Mouse (Mus musculus) urinary bladder, adult 18-20 months (tissue): ENCODE measurements around the gene Hopx.

ENCODE experiments used
- DNase-seq, 2 experiments: peaks; one replicate each; pipeline ENCODE4 v3.0.0; 2022; ENCODE audit warnings: low spot score in 2 of 2, mixed read lengths in 2 of 2

The Hopx gene

DNA sequence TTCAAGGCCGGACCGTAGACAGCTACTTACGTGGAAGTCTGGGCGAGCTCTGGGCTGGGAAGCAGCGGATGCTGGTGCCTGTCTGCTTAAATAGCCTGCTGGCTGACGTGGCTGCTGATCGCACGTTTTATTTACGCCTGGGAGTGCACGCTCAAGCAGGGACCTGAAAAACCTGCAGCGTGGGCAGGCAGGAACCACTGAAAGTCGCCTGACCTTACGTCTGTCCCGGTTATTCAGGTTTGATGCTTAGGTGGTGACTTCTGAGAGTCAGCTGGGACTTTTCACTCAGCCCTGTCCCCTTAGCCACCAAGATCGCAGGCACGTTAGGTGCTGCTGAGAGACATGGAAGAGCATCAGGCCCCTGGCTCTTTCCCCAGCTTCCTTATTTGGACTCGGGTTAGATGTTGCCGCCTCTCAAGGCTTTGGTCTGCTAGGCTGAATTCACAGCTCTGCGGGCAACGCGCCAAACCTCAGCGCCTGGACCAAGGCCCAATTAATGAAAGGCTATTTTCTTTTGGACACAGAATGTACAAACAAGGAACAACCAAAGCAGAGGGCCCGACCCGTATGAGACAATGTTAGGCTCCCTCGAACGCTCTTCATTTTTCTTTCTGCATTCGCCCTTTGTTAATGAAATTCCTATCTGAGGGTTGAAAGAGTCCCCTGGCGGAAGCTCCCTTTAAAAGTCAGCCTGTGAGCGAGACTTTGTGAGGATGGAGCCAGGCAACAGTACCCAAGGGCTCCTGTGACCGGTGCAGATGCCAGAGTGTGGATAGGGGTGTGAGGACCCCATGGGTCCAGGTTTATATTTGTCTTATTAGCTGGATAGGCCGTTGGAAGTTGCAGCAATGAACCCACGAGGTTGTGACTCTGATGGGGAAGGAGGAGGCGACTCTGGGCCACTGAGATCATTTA lies at the start of gene Hopx:
Hopx (minus strand) TSS at position 305 of the 915 bp plus-strand sequence.
- peak; percentile 61 to 70 for DNase-seq

- DNase-seq: no peak
These were observed 48.7 kb upstream of the Hopx start for GRCm38 (mm10) chr5:77163597-77163996.

DNA sequence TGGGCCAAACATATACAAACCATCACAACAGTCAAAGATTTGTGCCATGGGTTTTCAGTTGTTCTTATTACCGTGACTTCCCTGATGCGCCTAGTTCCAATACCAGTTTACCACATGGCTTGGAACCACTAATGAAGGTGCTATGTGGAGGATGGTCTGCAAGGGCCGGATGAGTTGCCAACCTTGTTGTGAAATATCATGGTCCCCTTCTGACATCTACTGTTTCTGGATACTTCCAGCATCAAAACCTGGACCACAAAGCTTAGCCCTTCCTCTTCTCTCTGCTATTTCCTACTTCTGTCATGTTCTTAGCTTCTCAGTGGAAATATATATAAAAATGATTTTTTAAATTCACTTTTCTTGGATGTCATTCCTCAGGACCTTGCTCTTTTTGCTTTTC lies 47.6 kb upstream of the Hopx start:
- no peak for DNase-seq

- no peak for DNase-seq
These were observed 43.0 kb upstream of the Hopx start for GRCm38 (mm10) chr5:77157777-77158540.

DNA sequence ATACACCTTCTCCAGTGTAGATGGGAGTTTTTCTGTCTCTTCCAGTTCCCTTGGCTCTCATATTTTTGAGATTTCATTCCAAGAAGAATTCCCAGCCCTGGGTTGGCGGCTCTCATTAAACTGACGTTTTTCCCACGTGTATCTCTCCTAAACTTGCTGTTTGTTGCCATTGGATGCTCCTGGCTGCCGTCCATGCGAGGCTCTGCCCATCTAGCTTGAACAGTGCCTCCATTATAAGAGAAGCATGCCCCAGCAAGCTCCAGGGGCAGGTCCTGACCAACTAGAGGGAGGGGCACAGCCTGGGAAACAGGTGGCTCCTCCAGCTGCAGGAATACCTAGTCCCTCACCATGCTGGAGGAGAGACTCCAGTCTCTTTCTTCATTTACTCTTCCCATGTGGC lies 42.0 kb upstream of the Hopx start:
- DNase-seq: no peak

- no peak for DNase-seq
These were observed 40.6 kb upstream of the Hopx start for GRCm38 (mm10) chr5:77155526-77155925.

DNA sequence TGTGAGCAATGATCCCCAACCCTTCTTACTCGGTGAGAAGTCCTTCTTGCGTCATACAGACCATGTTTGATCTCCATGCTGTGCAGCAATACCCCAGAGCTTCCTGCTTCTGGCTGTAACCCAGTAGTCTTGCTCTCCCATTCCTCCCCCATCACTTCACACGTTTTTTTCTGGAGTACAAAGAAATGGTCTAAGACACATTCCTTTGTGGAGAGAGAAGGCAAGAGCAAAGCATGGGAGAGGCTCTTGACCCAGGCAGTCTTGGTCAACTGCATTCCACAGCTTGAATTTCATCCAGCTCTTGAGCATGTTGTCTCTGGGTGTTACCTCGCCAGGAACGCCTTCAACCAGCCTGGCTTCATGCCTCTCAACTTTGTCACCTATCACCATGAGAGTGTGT lies 39.9 kb upstream of the Hopx start:
- peak in 1 of 2 experiments; percentile 53 for DNase-seq

GRCm38 (mm10) chr5:77151738-77152137 lies 36.8 kb upstream of the Hopx start:
- DNase-seq: no peak

DNA sequence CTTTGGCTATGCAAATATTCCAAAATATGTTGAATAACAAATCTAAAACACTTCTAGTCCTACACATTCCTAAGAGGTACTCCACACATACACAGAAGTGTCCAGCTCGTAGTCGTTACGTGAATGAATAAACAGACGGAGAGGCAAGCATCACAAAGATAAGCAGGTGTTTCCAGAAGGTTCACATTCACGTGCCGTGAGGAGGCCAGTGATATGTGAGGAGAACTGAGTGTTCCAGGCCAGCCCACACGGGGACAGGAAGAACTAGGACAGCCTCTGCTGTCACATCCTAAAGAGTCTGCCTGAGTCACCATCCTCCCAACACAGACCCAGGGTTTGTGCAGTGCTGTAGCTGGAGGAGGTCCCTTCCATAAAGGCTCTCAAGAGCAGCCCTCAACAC lies 36.2 kb upstream of the Hopx start:
- no peak for DNase-seq

GRCm38 (mm10) chr5:77148021-77148621 lies 33.2 kb upstream of the Hopx start:
- DNase-seq: no peak

DNA sequence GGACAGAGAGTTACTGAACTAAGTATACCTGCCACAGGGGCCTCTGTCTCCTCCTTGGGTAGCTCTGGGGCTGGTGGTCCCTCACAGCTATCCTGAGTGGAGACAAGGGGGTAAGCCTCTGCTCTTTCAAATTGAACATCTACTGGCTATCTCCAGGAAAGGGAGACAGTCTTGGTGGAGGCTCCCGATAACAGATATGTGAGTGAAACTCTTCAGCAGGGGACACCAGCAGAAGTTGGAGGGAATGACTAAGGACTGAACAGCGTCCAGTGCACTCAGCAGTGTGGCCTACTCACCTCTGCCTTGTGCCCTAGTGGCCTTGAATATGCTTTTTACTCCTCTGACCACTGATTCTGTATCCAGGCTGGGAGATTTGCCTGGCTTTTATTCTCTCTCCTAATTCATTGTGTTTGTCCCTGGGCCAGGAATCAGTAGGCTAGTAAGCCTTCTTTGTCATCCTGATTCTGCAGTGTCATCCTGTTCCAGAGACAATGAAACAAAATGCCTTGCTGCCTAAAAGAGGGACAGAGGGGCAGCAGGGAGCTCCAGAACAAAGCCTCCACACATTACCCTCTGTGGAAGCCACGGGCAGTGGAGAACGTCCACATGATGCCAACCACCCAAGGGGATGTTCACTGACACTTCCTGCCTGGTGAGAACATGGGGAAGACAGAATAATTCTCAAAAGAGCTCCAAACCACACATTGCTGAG lies 31.7 kb upstream of the Hopx start:
- DNase-seq: no peak

- DNase-seq: no peak
These were observed 29.7 kb upstream of the Hopx start for GRCm38 (mm10) chr5:77144647-77145046.

DNA sequence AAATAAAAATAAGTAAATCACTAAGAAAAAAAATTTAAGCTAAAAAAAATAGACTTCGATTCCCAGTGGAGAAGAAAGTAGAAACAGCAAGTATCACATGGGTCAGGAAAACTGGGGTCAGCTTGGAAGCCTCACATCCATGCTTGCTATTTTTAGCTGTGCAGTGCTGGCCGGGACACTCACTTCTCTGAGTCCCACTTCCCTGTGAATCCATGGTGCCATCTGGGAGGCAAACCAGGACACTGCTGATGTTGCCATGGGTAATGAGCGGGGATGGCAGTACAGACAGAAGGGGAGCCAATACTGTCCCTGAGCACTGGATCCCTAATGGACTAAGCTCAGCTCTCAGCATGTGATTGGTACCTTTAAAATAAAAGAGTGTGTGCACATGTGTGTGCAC lies 28.2 kb upstream of the Hopx start:
- DNase-seq: no peak

GRCm38 (mm10) chr5:77141336-77141735 lies 26.4 kb upstream of the Hopx start:
- no peak for DNase-seq

- no peak for DNase-seq
These were observed 25.9 kb upstream of the Hopx start for GRCm38 (mm10) chr5:77140861-77141260.

- no peak for DNase-seq
These were observed 25.2 kb upstream of the Hopx start for GRCm38 (mm10) chr5:77140108-77140507.

DNA sequence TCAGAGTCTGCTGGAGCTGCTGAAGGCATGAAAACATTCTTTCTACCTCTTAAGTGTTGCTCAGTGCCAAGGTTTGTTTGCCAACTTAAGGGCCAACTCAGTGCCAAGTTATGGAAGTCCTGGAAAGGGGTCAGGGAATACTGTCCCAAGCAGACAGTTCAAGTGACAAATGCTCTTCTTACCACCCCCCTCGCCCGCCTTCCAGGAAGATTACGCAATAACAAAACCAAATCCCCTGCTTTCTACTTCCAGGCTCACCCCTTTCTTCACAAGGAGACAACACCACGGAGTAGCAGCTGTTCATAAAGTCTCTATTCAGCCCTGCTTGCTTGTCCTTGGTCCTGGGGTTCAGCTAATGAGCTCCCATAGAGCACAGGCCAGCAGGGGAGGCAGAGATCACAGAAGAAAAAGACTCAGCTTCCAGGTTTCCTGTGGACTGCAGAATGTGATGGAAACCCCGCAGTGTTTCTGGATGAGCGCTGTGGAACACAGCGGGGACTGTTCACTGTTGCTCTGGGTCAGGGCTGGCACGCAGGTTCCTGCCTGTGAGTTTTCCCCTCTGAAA lies 22.9 kb upstream of the Hopx start:
- no peak for DNase-seq

DNA sequence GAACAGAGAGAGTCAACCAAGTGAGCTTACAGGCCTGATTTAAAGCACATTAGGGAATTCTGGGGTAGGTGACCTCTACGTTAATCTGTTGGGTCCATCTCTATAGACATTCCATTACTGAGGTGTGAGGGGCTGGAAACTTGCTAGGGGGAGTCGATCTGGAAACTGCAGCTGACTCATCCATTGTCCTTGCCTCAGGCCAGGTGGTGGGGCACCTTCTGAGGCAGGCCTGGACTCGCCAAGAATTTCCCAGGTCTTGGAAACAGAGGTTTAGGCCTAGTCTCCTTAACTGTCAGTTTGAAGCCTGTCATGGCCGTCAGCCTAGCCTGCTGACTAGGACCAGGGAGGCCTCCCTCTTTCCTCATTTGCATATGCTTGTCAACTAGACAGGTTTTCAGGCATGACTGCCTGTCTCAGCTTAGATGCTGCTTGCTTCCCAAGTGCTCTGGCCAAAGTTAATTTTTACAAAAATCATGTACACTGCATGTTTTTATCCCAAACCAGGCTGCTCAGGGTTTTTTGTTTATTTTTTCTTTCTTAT lies 21.8 kb upstream of the Hopx start:
- no peak for DNase-seq

GRCm38 (mm10) chr5:77134961-77135360 lies 20.0 kb upstream of the Hopx start:
- no peak for DNase-seq

DNA sequence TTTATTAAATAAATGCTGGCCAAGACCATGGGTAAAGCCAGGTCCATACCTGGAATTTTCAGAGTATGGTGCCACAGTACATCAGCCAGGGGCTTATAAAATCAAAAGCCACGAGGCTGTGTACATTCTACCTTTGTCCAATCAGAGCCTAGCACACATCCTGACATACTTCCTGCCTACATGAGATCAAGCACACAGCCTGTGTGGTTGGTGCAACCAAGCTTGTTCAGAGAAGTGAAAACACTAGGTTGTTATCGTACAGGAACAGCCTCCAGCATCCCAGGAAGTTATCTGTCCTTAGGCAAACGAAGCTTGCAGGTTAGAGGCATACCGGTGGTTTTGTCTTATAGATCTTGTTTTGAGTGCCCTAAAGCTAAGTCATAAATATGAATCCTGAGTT lies 19.5 kb upstream of the Hopx start:
- no peak for DNase-seq

DNA sequence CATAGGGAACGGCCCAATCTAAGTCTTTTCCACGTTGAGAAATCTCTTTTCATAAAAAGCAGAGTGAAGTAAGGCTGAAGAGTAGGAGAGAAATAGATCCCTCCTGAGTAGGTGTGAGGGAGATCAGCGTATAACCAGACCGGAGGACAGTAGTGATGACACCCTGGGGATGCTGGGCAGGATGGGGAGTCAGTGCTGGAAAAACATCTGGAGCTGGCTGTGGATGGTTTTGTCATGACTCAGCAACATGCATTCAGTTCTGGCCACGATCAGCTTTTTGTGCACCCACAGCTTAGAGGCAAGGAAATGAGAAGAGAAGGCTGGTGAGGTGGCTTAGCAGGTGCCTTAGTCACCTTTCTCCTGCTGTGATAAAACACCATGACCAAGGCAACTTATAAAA lies 19.0 kb upstream of the Hopx start:
- no peak for DNase-seq
